In the genomic region with DNA sequence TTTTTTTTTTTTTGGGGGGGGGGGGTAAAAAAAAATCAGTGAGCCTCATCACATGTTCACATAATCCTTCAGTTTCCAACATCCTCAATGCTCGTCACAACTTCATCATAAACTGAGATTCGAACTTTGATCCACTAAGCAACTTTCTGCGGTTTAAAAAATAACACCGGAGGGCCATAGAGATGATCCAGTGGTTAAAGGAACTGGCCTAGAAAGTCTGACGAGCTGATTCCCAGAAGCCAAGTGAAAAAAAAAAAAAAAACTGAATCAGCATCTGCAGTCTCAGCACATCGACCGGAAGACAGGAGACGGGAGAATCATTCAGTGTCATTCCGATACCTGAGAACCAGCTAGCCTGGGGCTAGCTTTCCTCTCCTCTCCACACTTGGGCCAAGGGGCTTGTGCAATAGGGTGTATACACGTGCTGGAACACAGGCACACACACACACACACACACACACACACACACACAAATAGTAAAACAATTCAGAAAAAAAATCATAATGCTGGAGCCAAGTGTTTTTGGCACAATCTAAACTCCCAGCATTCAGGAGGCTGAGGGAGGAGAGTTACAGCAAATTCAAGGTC, we compare ENCODE assay signal across 12 mouse cellular contexts. TPM values are rescaled to one million over a fixed set of nuclear protein-coding genes. Genes with fewer than 3 reads are reported as not detected.
DNase-seq lines count a peak whose midpoint lies in the region; ATAC-seq and TF ChIP-seq lines count a peak whose summit lies in the region.
"Had no signal": no experiment of that assay in that cellular context is flagged by ENCODE, and none has a peak within 500 bp of the region (broad histone marks: within the 10 kb centered on the region; RNA-seq: fewer than 3 reads in every experiment).

No protein-coding gene starts in this region.

- H3K9ac ChIP-seq in kidney, embryonic 16.5 days (replicated peaks; ENCODE audit: low read length): no peak overlapping the region
- no peak overlapping the region for H3K9ac ChIP-seq in midbrain, postnatal 0 days (replicated peaks; ENCODE audit: low read length, poor library complexity, severe bottlenecking)
- no peak overlapping the region for H3K9ac ChIP-seq in midbrain, embryonic 14.5 days (replicated peaks; ENCODE audit: low read length)
- no peak overlapping the region for H3K9ac ChIP-seq in stomach, postnatal 0 days (ENCODE audit: low read length)

- no peaks in the 10 kb centered on the region for H3K36me3 ChIP-seq in kidney, embryonic 16.5 days (ENCODE audit: insufficient read depth, low read length)
- H3K36me3 ChIP-seq in midbrain, postnatal 0 days (ENCODE audit: insufficient read depth, low read length): no peaks in the 10 kb centered on the region
- H3K36me3 ChIP-seq in midbrain, embryonic 14.5 days (ENCODE audit: control insufficient read depth, insufficient read depth, low read length): no peaks in the 10 kb centered on the region
- H3K36me3 ChIP-seq in stomach, postnatal 0 days (ENCODE audit: control insufficient read depth, insufficient read depth, low read length): no peaks in the 10 kb centered on the region
- H3K36me3 ChIP-seq: hindbrain, embryonic 10.5 days had no signal

- H3K4me3 ChIP-seq in gastrocnemius, adult 2 months: peak overlapping the region; percentile 90
- no peak overlapping the region for H3K4me3 ChIP-seq in kidney, embryonic 16.5 days (ENCODE audit: low read length)
- H3K4me3 ChIP-seq in midbrain, postnatal 0 days (ENCODE audit: low read depth, low read length): no peak overlapping the region
- no peak overlapping the region for H3K4me3 ChIP-seq in midbrain, embryonic 14.5 days (replicated peaks; ENCODE audit: low read depth, low read length)
- no peak overlapping the region for H3K4me3 ChIP-seq in stomach, postnatal 0 days (ENCODE audit: low read depth, low read length)
- H3K4me3 ChIP-seq: hindbrain, embryonic 10.5 days had no signal

- WGBS in kidney, embryonic 16.5 days: 59% methylated on average over 10 of the region's 10 CpGs
- 70% methylated on average over 10 of the region's 10 CpGs for whole genome bisulfite sequencing in midbrain, postnatal 0 days
- WGBS in midbrain, embryonic 14.5 days: 81% methylated on average over 10 of the region's 10 CpGs
- WGBS in stomach, postnatal 0 days: 59% methylated on average over 10 of the region's 10 CpGs

- no peak for ATAC-seq in kidney, embryonic 16.5 days (ENCODE audit: low FRiP score, low TSS enrichment)
- ATAC-seq in midbrain, postnatal 0 days (ENCODE audit: low FRiP score): no peak
- ATAC-seq in midbrain, embryonic 14.5 days (ENCODE audit: low FRiP score, low TSS enrichment): no peak
- ATAC-seq in stomach, postnatal 0 days (ENCODE audit: low FRiP score, low TSS enrichment): no peak
- ATAC-seq: Patski had no signal

- H3K27me3 ChIP-seq in kidney, embryonic 16.5 days (ENCODE audit: insufficient read depth, low read length): no peaks in the 10 kb centered on the region
- no peaks in the 10 kb centered on the region for H3K27me3 ChIP-seq in midbrain, postnatal 0 days (ENCODE audit: insufficient read depth, low read length)
- H3K27me3 ChIP-seq in midbrain, embryonic 14.5 days (ENCODE audit: control insufficient read depth, insufficient read depth, low read length): no peaks in the 10 kb centered on the region
- H3K27me3 ChIP-seq in stomach, postnatal 0 days (ENCODE audit: control insufficient read depth, insufficient read depth, low read length): no peaks in the 10 kb centered on the region
- H3K27me3 ChIP-seq: Patski had no signal

- peaks cover 12% of the 10 kb centered on the region for H3K4me1 ChIP-seq in kidney, embryonic 16.5 days (ENCODE audit: insufficient read depth, low read length)
- peaks cover 11% of the 10 kb centered on the region for H3K4me1 ChIP-seq in midbrain, postnatal 0 days (ENCODE audit: insufficient read depth, low read length)
- H3K4me1 ChIP-seq in midbrain, embryonic 14.5 days (ENCODE audit: control insufficient read depth, insufficient read depth, low read length): peaks cover 15% of the 10 kb centered on the region
- no peaks in the 10 kb centered on the region for H3K4me1 ChIP-seq in stomach, postnatal 0 days (replicated peaks; ENCODE audit: control insufficient read depth, insufficient read depth)

- peak overlapping the region; percentile 94 for H3K27ac ChIP-seq in gastrocnemius, adult 2 months
- H3K27ac ChIP-seq in kidney, embryonic 16.5 days (ENCODE audit: low read length): no peak overlapping the region
- no peak overlapping the region for H3K27ac ChIP-seq in midbrain, postnatal 0 days (ENCODE audit: low read depth, low read length)
- H3K27ac ChIP-seq in midbrain, embryonic 14.5 days (replicated peaks; ENCODE audit: low read depth, low read length): no peak overlapping the region
- no peak overlapping the region for H3K27ac ChIP-seq in stomach, postnatal 0 days (replicated peaks)
- H3K27ac ChIP-seq: hindbrain, embryonic 10.5 days had no signal

- TF ChIP-seq CTCF in gastrocnemius, adult 2 months (IDR thresholded peaks at IDR 0.05): no peak
- no peak for TF ChIP-seq CTCF in midbrain, postnatal 0 days (IDR thresholded peaks at IDR 0.05)
- TF ChIP-seq CTCF in stomach, postnatal 0 days (IDR thresholded peaks at IDR 0.05; ENCODE audit: low read depth): no peak

- no peak overlapping the region for H3K4me2 ChIP-seq in kidney, embryonic 16.5 days (replicated peaks; ENCODE audit: low read depth, low read length)
- peak overlapping the region; percentile 26; the same call in 1 of the 2 replicates for H3K4me2 ChIP-seq in midbrain, postnatal 0 days (ENCODE audit: low read depth, low read length, poor library complexity, severe bottlenecking)
- H3K4me2 ChIP-seq in midbrain, embryonic 14.5 days (ENCODE audit: low read length): no peak overlapping the region
- peak overlapping the region; percentile 24; the same call in 1 of the 2 replicates for H3K4me2 ChIP-seq in stomach, postnatal 0 days (replicated peaks; ENCODE audit: low read depth)

- intact Hi-C loops in gastrocnemius, adult 2 months (cut with DNase I): no loop called here
- intact Hi-C loops in gastrocnemius, postnatal 36 days (cut with DNase I): no loop called here

- peak; percentile 54 for DNase-seq in gastrocnemius, adult 2 months
- DNase-seq in gastrocnemius, postnatal 36 days: no peak
- peak; percentile 75 for DNase-seq in kidney, adult 9 months
- no peak for DNase-seq in midbrain, postnatal 0 days (ENCODE audit: low spot score)
- no peak for DNase-seq in midbrain, embryonic 14.5 days
- DNase-seq in stomach, postnatal 0 days (ENCODE audit: low spot score): no peak
- no peak for DNase-seq in ovary, postnatal 10 days (ENCODE audit: low spot score)
- DNase-seq: cerebellum, postnatal 10 days; thymus, postnatal 4 days had no signal

- H3K9me3 ChIP-seq in kidney, embryonic 16.5 days (ENCODE audit: low read length): no peaks in the 10 kb centered on the region
- no peaks in the 10 kb centered on the region for H3K9me3 ChIP-seq in midbrain, postnatal 0 days (ENCODE audit: low read length)
- H3K9me3 ChIP-seq in midbrain, embryonic 14.5 days (ENCODE audit: control insufficient read depth, low read length): no peaks in the 10 kb centered on the region
- no peaks in the 10 kb centered on the region for H3K9me3 ChIP-seq in stomach, postnatal 0 days (ENCODE audit: control insufficient read depth, low read length)
- H3K9me3 ChIP-seq: hindbrain, embryonic 10.5 days had no signal

- TF ChIP-seq EP300 in stomach, postnatal 0 days (optimal IDR thresholded peaks at IDR 0.05): no peak

RNA-seq across cellular contexts. Expression of a gene that starts 2.6 kb away (rescaled TPM):
- total RNA-seq in gastrocnemius, adult 2 months (2021): 10 to 100 TPM; 21.1 to 30.2 TPM
- 10 to 100 TPM; 26.2 to 27.7 TPM for total RNA-seq in gastrocnemius, postnatal 36 days (2021)
- polyA plus RNA-seq in kidney, embryonic 16.5 days (2015; fragmentation: Nextera tagmentation; extraction: Ambion mirVana): 153 and 175 TPM in 2 replicates
- total RNA-seq in midbrain, postnatal 0 days (2014; rRNA removed): 112 and 124 TPM in 2 replicates
- 148 and 158 TPM in 2 replicates for polyA plus RNA-seq in midbrain, postnatal 0 days (2015; fragmentation: Nextera tagmentation; extraction: Ambion mirVana)
- 77.5 and 81.5 TPM in 2 replicates for polyA plus RNA-seq in midbrain, embryonic 14.5 days (2014; fragmentation: Nextera tagmentation; extraction: Ambion mirVana)
- 75.1 and 77.1 TPM in 2 replicates for polyA plus RNA-seq in stomach, postnatal 0 days (2015; fragmentation: Nextera tagmentation; extraction: Ambion mirVana)

RNA-seq across cellular contexts. Expression of a gene that starts 31.9 kb away (rescaled TPM):
- 10 to 100 TPM; 30.0 to 31.2 TPM for total RNA-seq in gastrocnemius, adult 2 months (2021)
- 10 to 100 TPM; 19.6 to 24.5 TPM for total RNA-seq in gastrocnemius, postnatal 36 days (2021)
- polyA plus RNA-seq in kidney, embryonic 16.5 days (2015; fragmentation: Nextera tagmentation; extraction: Ambion mirVana): 35.6 and 37.8 TPM in 2 replicates
- total RNA-seq in midbrain, postnatal 0 days (2014; rRNA removed): 20.8 and 26.0 TPM in 2 replicates
- 23.0 and 23.3 TPM in 2 replicates for polyA plus RNA-seq in midbrain, postnatal 0 days (2015; fragmentation: Nextera tagmentation; extraction: Ambion mirVana)
- 21.6 and 32.4 TPM in 2 replicates for polyA plus RNA-seq in midbrain, embryonic 14.5 days (2014; fragmentation: Nextera tagmentation; extraction: Ambion mirVana)
- 29.3 and 30.3 TPM in 2 replicates for polyA plus RNA-seq in stomach, postnatal 0 days (2015; fragmentation: Nextera tagmentation; extraction: Ambion mirVana)

Comparison
In these comparisons a context has a peak if more than half of its experiments do, and no peak if none do; other contexts are left out.
1. DNase-seq: peak in gastrocnemius, adult 2 months (single experiment) and kidney, adult 9 months (single experiment); none in gastrocnemius, postnatal 36 days (0 of 2), midbrain, postnatal 0 days (single experiment), midbrain, embryonic 14.5 days (single experiment), stomach, postnatal 0 days (single experiment) and ovary, postnatal 10 days (single experiment).
2. H3K4me2 ChIP-seq: peak in midbrain, postnatal 0 days (single experiment) and stomach, postnatal 0 days (single experiment); none in kidney, embryonic 16.5 days (single experiment) and midbrain, embryonic 14.5 days (single experiment).